Mouse (Mus musculus): ENCODE measurements around the gene Bsn. TPM values are rescaled to one million over a fixed set of nuclear protein-coding genes. Genes with fewer than 3 reads are reported as not detected.

Gene Bsn
- total RNA-seq, 2 experiments from 2014 or later = 0.03 TPM; not detected in 1

- DNase-seq = no peak
Measured at GRCm38 (mm10) chr9:108104766-108105548, 85.2 kb downstream of the Bsn start.

GRCm38 (mm10) chr9:108099619-108100018 is 90.6 kb downstream of the Bsn start:
- DNase-seq = no peak
- intact Hi-C loops (cut with DNase I) = no loop called here

More at GRCm38 (mm10) chr9:108104766-108105548, 85.2 kb downstream of the Bsn start:
- intact Hi-C loops (cut with DNase I) = no loop called here

GRCm38 (mm10) chr9:108095949-108096712 is 94.1 kb downstream of the Bsn start:
- intact Hi-C loops (cut with DNase I) = loop anchor here (1.0 to 2.0 kb wide), 3 partner anchors 33 to 189 kb away; no protein-coding TSS in a partner anchor
- DNase-seq = no peak

GRCm38 (mm10) chr9:108095518-108095917 is 94.7 kb downstream of the Bsn start:
- intact Hi-C loops (cut with DNase I) = loop anchor here (1.0 to 2.0 kb wide), 2 partner anchors 106 to 189 kb away; no protein-coding TSS in a partner anchor
- peak; percentile 62 to 72 for DNase-seq

- peak in 1 of 2 experiments; percentile 22 for DNase-seq
Measured at GRCm38 (mm10) chr9:108094998-108095411, 95.2 kb downstream of the Bsn start.

GRCm38 (mm10) chr9:108094184-108094941 is 95.8 kb downstream of the Bsn start, which contains the start of gene Apeh:
Gene Apeh (minus strand): TSS chr9:108094606.
- peak; percentile 95 to 96 for DNase-seq
- intact Hi-C loops (cut with DNase I) = loop anchor here (2.0 kb wide), 1 partner anchor 190 kb away; no protein-coding TSS in a partner anchor

More at GRCm38 (mm10) chr9:108094998-108095411, 95.2 kb downstream of the Bsn start:
- intact Hi-C loops (cut with DNase I) = loop anchor here (1.0 to 2.0 kb wide), 2 partner anchors 106 to 190 kb away; no protein-coding TSS in a partner anchor

- no peak for DNase-seq
- intact Hi-C loops (cut with DNase I) = no loop called here
Measured at GRCm38 (mm10) chr9:108093586-108093985, 96.6 kb downstream of the Bsn start.

GRCm38 (mm10) chr9:108090611-108091120 is 99.5 kb downstream of the Bsn start:
- intact Hi-C loops (cut with DNase I) = no loop called here
- DNase-seq = no peak

- no peak for DNase-seq
- intact Hi-C loops (cut with DNase I) = no loop called here
Measured at GRCm38 (mm10) chr9:108085261-108085660, 104.9 kb downstream of the Bsn start.

GRCm38 (mm10) chr9:108083561-108083960 is 106.6 kb downstream of the Bsn start:
- DNase-seq = no peak
- intact Hi-C loops (cut with DNase I) = no loop called here

GRCm38 (mm10) chr9:108082988-108083431 is 107.2 kb downstream of the Bsn start, which contains the start of gene Rnf123:
Gene Rnf123 (minus strand): TSS chr9:108083346.
- intact Hi-C loops (cut with DNase I) = no loop called here
- DNase-seq = no peak

- intact Hi-C loops (cut with DNase I) = no loop called here
- no peak for DNase-seq
Measured at GRCm38 (mm10) chr9:108082549-108082948, 107.6 kb downstream of the Bsn start.

- DNase-seq = no peak
- intact Hi-C loops (cut with DNase I) = no loop called here
Measured at GRCm38 (mm10) chr9:108080168-108080567, 110.0 kb downstream of the Bsn start, which contains the start of gene Mst1. Gene Mst1 (plus strand): TSS chr9:108080436.

GRCm38 (mm10) chr9:108073141-108073930 is 116.8 kb downstream of the Bsn start:
- no peak for DNase-seq
- intact Hi-C loops (cut with DNase I) = no loop called here

GRCm38 (mm10) chr9:108072481-108072924 is 117.7 kb downstream of the Bsn start:
- no peak for DNase-seq
- intact Hi-C loops (cut with DNase I) = no loop called here

GRCm38 (mm10) chr9:108071801-108072200 is 118.4 kb downstream of the Bsn start:
- no peak for DNase-seq
- intact Hi-C loops (cut with DNase I) = no loop called here

- intact Hi-C loops (cut with DNase I) = no loop called here
- DNase-seq = no peak
Measured at GRCm38 (mm10) chr9:108069529-108069928, 120.7 kb downstream of the Bsn start.

- DNase-seq = no peak
- intact Hi-C loops (cut with DNase I) = no loop called here
Measured at GRCm38 (mm10) chr9:108069007-108069406, 121.2 kb downstream of the Bsn start.

- DNase-seq = peak; percentile 88 to 89
- intact Hi-C loops (cut with DNase I) = loop anchor here (1.0 kb wide), 2 partner anchors 105 to 164 kb away; no protein-coding TSS in a partner anchor
Measured at GRCm38 (mm10) chr9:108067900-108068299, 122.3 kb downstream of the Bsn start.

All from heart, postnatal 36 days (tissue).